Mouse (Mus musculus): ENCODE measurements around the gene Sorbs2. TPM values are rescaled to one million over a fixed set of nuclear protein-coding genes. Genes with fewer than 3 reads are reported as not detected.
A peak's percentile ranks its signal among the peaks of the same experiment; 100 is the strongest.

Sorbs2 gene
- total RNA-seq, 2 experiments from 2014 or later = 32.8 to 80.8 TPM

- no peak for DNase-seq
- TF ChIP-seq CTCF (IDR thresholded peaks at IDR 0.05) = no peak
- peak overlapping the region; percentile 16; the same call in 1 of the 2 replicates for H3K27ac ChIP-seq
- intact Hi-C loops (cut with DNase I) = no loop called here
- H3K4me3 ChIP-seq = no peak overlapping the region
Observed at GRCm38 (mm10) chr8:45760622-45761021, 253.0 kb downstream of the Sorbs2 start.

- TF ChIP-seq CTCF (IDR thresholded peaks at IDR 0.05) = no peak
- H3K4me3 ChIP-seq = no peak overlapping the region
- H3K27ac ChIP-seq = peak overlapping the region; percentile 16; the same call in 1 of the 2 replicates
- intact Hi-C loops (cut with DNase I) = no loop called here
- DNase-seq = no peak
Observed at GRCm38 (mm10) chr8:45761053-45761452, 253.5 kb downstream of the Sorbs2 start.

GRCm38 (mm10) chr8:45762982-45763689, 255.5 kb downstream of the Sorbs2 start:
- H3K27ac ChIP-seq = peak overlapping the region; percentile 81
- H3K4me3 ChIP-seq = peak overlapping the region; percentile 67
- intact Hi-C loops (cut with DNase I) = no loop called here
- no peak for DNase-seq
- no peak for TF ChIP-seq CTCF (IDR thresholded peaks at IDR 0.05)

GRCm38 (mm10) chr8:45763690-45764342, 256.2 kb downstream of the Sorbs2 start:
- TF ChIP-seq CTCF (IDR thresholded peaks at IDR 0.05) = no peak
- intact Hi-C loops (cut with DNase I) = no loop called here

GRCm38 (mm10) chr8:45766138-45766537, 258.6 kb downstream of the Sorbs2 start:
- Histone ChIP-seq H3K27ac (peak overlapping the region; percentile 69), H3K4me3 (peak overlapping the region; percentile 67)
- intact Hi-C loops (cut with DNase I) = no loop called here
- no peak for DNase-seq
- TF ChIP-seq CTCF (IDR thresholded peaks at IDR 0.05) = no peak

More at GRCm38 (mm10) chr8:45763690-45764342, 256.2 kb downstream of the Sorbs2 start:
- Histone ChIP-seq H3K27ac (peak overlapping the region; percentile 81), H3K4me3 (peak overlapping the region; percentile 67)
- peak; percentile 69 for DNase-seq

- intact Hi-C loops (cut with DNase I) = no loop called here
- DNase-seq = no peak
- Histone ChIP-seq H3K27ac (no peak overlapping the region), H3K4me3 (no peak overlapping the region)
- TF ChIP-seq CTCF (IDR thresholded peaks at IDR 0.05) = no peak
Observed at GRCm38 (mm10) chr8:45774841-45775240, 267.3 kb downstream of the Sorbs2 start.

GRCm38 (mm10) chr8:45775481-45775880, 267.9 kb downstream of the Sorbs2 start:
- no peak for DNase-seq
- TF ChIP-seq CTCF (IDR thresholded peaks at IDR 0.05) = no peak
- intact Hi-C loops (cut with DNase I) = no loop called here
- Histone ChIP-seq H3K27ac (no peak overlapping the region), H3K4me3 (no peak overlapping the region)

- DNase-seq = no peak
- no peak overlapping the region for H3K4me3 ChIP-seq
- no peak for TF ChIP-seq CTCF (IDR thresholded peaks at IDR 0.05)
- H3K27ac ChIP-seq = no peak overlapping the region
- intact Hi-C loops (cut with DNase I) = no loop called here
Observed at GRCm38 (mm10) chr8:45776366-45776765, 268.8 kb downstream of the Sorbs2 start.

- no peak for TF ChIP-seq CTCF (IDR thresholded peaks at IDR 0.05)
- no peak overlapping the region for H3K27ac ChIP-seq
- no peak overlapping the region for H3K4me3 ChIP-seq
- intact Hi-C loops (cut with DNase I) = no loop called here
- no peak for DNase-seq
Observed at GRCm38 (mm10) chr8:45776977-45777376, 269.4 kb downstream of the Sorbs2 start.

- Histone ChIP-seq H3K4me3 (no peak overlapping the region), H3K27ac (no peak overlapping the region)
- TF ChIP-seq CTCF (IDR thresholded peaks at IDR 0.05) = peak; percentile 71
- no peak for DNase-seq
- intact Hi-C loops (cut with DNase I) = loop anchor here (5.0 kb wide), 1 partner anchor 343 kb away; no protein-coding TSS in a partner anchor
Observed at GRCm38 (mm10) chr8:45780585-45780984, 273.0 kb downstream of the Sorbs2 start.

- peak; percentile 52 for TF ChIP-seq CTCF (IDR thresholded peaks at IDR 0.05)
- intact Hi-C loops (cut with DNase I) = no loop called here
- H3K27ac ChIP-seq = no peak overlapping the region
Observed at GRCm38 (mm10) chr8:45788610-45789009, 281.0 kb downstream of the Sorbs2 start.

GRCm38 (mm10) chr8:45794847-45795246, 287.3 kb downstream of the Sorbs2 start:
- Histone ChIP-seq H3K4me3 (no peak overlapping the region), H3K27ac (no peak overlapping the region)
- TF ChIP-seq CTCF (IDR thresholded peaks at IDR 0.05) = peak; percentile 56
- intact Hi-C loops (cut with DNase I) = no loop called here
- DNase-seq = peak; percentile 39

More at GRCm38 (mm10) chr8:45788610-45789009, 281.0 kb downstream of the Sorbs2 start:
- no peak overlapping the region for H3K4me3 ChIP-seq
- no peak for DNase-seq

- intact Hi-C loops (cut with DNase I) = loop anchor here (1.0 kb wide), 1 partner anchor 138 kb away; the partner anchor contains the start of gene Ccdc110
- Histone ChIP-seq H3K4me3 (no peak overlapping the region), H3K27ac (no peak overlapping the region)
- peak; percentile 76 for TF ChIP-seq CTCF (IDR thresholded peaks at IDR 0.05)
- peak; percentile 46 for DNase-seq
Observed at GRCm38 (mm10) chr8:45796331-45796740, 288.7 kb downstream of the Sorbs2 start.
